Mouse (Mus musculus) bone marrow, adult 2 months (tissue): ENCODE measurements at regions not wholly inside any gene's neighbourhood (a gene's known extent, or its start where the extent isn't known, plus 50 kb on each side); places are given as distances from the start of the nearest gene placed in this dataset.

Source experiments
- CTCF ChIP-seq: fragments of 200-500 bp; IDR thresholded peaks from 2 replicates; pipeline ENCODE4 v1.5.1; 2011; ENCODE audit warnings: low read length, control low read depth; ENCODE audit not compliant: control insufficient read depth, insufficient read depth
- POLR2A ChIP-seq: fragments of 200-500 bp; IDR thresholded peaks from 2 replicates; pipeline ENCODE4 v1.6.1; 2011; ENCODE audit warnings: low read depth, mild to moderate bottlenecking, control low read depth, low read length, borderline replicate concordance; ENCODE audit not compliant: control insufficient read depth

DNA sequence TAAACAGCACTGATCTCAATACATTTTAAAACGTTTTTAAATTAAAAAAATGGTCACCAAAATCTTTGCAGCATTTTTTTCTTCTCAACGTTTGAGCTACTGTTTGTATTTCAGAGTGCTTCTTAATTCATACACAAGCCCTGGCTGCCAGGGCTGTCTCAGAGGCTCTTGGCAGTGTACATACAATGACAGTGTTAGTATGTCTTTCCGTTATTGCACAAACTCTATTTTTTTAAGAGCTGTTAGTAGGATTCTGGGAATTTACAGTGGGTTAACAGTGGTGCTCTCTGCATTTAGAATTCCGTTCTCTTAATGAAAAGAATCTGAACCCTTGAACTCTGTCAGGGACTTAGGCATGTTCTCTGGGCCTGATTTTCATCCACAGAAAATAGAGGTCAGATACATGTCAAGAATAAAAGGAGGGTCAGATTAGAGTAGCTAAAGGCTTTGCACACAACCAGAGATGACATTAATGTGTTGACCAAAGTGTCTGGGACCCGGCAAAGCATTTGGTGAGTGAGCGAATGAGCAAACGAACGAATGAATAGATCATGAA lies 219.5 kb upstream of the Rbms1 start:
- no peak for TF ChIP-seq CTCF
- TF ChIP-seq POLR2A, result no peak
